Mouse (Mus musculus): Measurements from ENCODE around the gene Skiv2l. TPM values are rescaled to one million over a fixed set of nuclear protein-coding genes. Genes with fewer than 3 reads are reported as not detected.

Gene Skiv2l
- total RNA-seq, 1 experiment, result 40.5 TPM

GRCm38 (mm10) chr17:34850517-34851125 is 611 bp upstream of the Skiv2l start:
- H3K9ac ChIP-seq (ENCODE audit: insufficient read depth, low read depth, low read length, poor library complexity, severe bottlenecking), result peak overlapping the region; percentile 94
- no peak for DNase-seq (ENCODE audit: low read depth, low spot score)
- TF ChIP-seq MAFK (IDR thresholded peaks at IDR 0.05; ENCODE audit: insufficient read depth, low read depth, low read length) (no peak), CHD2 (IDR thresholded peaks at IDR 0.05; ENCODE audit: low read depth, low read length) (no peak), HCFC1 (IDR thresholded peaks at IDR 0.05; ENCODE audit: borderline replicate concordance, insufficient read depth, low read length) (no peak), ZNF384 (IDR thresholded peaks at IDR 0.05; ENCODE audit: low read depth, low read length) (no peak), ZC3H11A (IDR thresholded peaks at IDR 0.05; ENCODE audit: borderline replicate concordance, low read depth, low read length) (no peak)
- peak overlapping the region; percentile 59 for H3K27ac ChIP-seq (ENCODE audit: insufficient read depth, low read depth, low read length, poor library complexity, severe bottlenecking)
- H3K4me3 ChIP-seq (ENCODE audit: insufficient read depth in 1 of 2, low read depth in 1 of 2, low read length in 2 of 2, poor library complexity in 1 of 2, severe bottlenecking in 1 of 2), result peak overlapping the region; percentile 92
- H3K4me1 ChIP-seq (ENCODE audit: control insufficient read depth in 2 of 2, insufficient read depth in 2 of 2, low read length in 2 of 2, poor library complexity in 1 of 2), result peaks cover 0 to 4% of the 10 kb centered on the region in 2 experiments; a peak in 2 of 4 replicates
- H3K9me3 ChIP-seq (ENCODE audit: control insufficient read depth, insufficient read depth, low read depth, low read length), result no peaks in the 10 kb centered on the region
- in situ Hi-C loops (cut with MboI; ENCODE audit: low sequenced_read_pairs in 2 of 2, unreplicated experiment in 2 of 2), result no loop called here
- H3K36me3 ChIP-seq (ENCODE audit: control insufficient read depth, insufficient read depth, low read length, poor library complexity, severe bottlenecking), result peaks cover 34% of the 10 kb centered on the region

GRCm38 (mm10) chr17:34847615-34848014 is 2.4 kb downstream of the Skiv2l start:
- H3K9ac ChIP-seq (ENCODE audit: insufficient read depth, low read depth, low read length, poor library complexity, severe bottlenecking), result no peak overlapping the region
- H3K36me3 ChIP-seq (ENCODE audit: control insufficient read depth, insufficient read depth, low read length, poor library complexity, severe bottlenecking), result peaks cover 18% of the 10 kb centered on the region; the same call in 1 of the 2 replicates
- no peak overlapping the region for H3K27ac ChIP-seq (ENCODE audit: insufficient read depth, low read depth, low read length, poor library complexity, severe bottlenecking)
- no peaks in the 10 kb centered on the region for H3K9me3 ChIP-seq (ENCODE audit: control insufficient read depth, insufficient read depth, low read depth, low read length)
- TF ChIP-seq ZNF384 (IDR thresholded peaks at IDR 0.05; ENCODE audit: low read depth, low read length), result no peak
- no peak for TF ChIP-seq CHD2 (IDR thresholded peaks at IDR 0.05; ENCODE audit: low read depth, low read length)
- TF ChIP-seq MAFK (IDR thresholded peaks at IDR 0.05; ENCODE audit: insufficient read depth, low read depth, low read length), result no peak
- no peak for TF ChIP-seq HCFC1 (IDR thresholded peaks at IDR 0.05; ENCODE audit: borderline replicate concordance, insufficient read depth, low read length)
- no peak for TF ChIP-seq ZC3H11A (IDR thresholded peaks at IDR 0.05; ENCODE audit: borderline replicate concordance, low read depth, low read length)
- in situ Hi-C loops (cut with MboI; ENCODE audit: low sequenced_read_pairs in 2 of 2, unreplicated experiment in 2 of 2), result no loop called here
- H3K4me1 ChIP-seq (ENCODE audit: control insufficient read depth in 2 of 2, insufficient read depth in 2 of 2, low read length in 2 of 2, poor library complexity in 1 of 2), result peaks cover 0 to 4% of the 10 kb centered on the region in 2 experiments; a peak in 2 of 4 replicates
- H3K4me3 ChIP-seq (ENCODE audit: insufficient read depth in 1 of 2, low read depth in 1 of 2, low read length in 2 of 2, poor library complexity in 1 of 2, severe bottlenecking in 1 of 2), result no peak overlapping the region
- DNase-seq (ENCODE audit: low read depth, low spot score), result no peak

DNA sequence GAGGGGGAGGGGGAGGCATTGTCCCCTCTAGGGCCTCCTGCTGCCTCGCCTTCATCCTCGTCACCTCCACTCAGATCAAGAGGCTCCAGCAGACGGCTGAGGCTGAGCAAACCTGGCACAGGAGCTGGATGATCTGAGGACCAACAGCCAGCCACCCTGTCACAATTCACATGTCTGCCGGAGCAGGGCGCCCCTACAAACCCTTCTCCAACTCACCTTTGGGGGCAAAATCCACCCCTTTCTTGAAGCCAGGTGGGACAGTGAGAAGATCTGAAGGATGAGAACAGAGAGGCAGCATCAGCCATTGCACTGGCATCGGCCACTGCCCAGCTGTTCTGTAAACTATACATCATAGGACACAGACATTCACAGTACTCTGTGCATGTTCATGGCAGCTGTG is 2.8 kb downstream of the Skiv2l start:
- Histone ChIP-seq H3K4me3 (ENCODE audit: insufficient read depth in 1 of 2, low read depth in 1 of 2, low read length in 2 of 2, poor library complexity in 1 of 2, severe bottlenecking in 1 of 2) (no peak overlapping the region), H3K36me3 (ENCODE audit: control insufficient read depth, insufficient read depth, low read length, poor library complexity, severe bottlenecking) (peaks cover 13% of the 10 kb centered on the region; the same call in 1 of the 2 replicates), H3K9ac (ENCODE audit: insufficient read depth, low read depth, low read length, poor library complexity, severe bottlenecking) (no peak overlapping the region), H3K27ac (ENCODE audit: insufficient read depth, low read depth, low read length, poor library complexity, severe bottlenecking) (no peak overlapping the region), H3K4me1 (ENCODE audit: control insufficient read depth in 2 of 2, insufficient read depth in 2 of 2, low read length in 2 of 2, poor library complexity in 1 of 2) (peaks cover 0 to 4% of the 10 kb centered on the region in 2 experiments; a peak in 2 of 4 replicates), H3K9me3 (ENCODE audit: control insufficient read depth, insufficient read depth, low read depth, low read length) (no peaks in the 10 kb centered on the region)
- TF ChIP-seq HCFC1 (IDR thresholded peaks at IDR 0.05; ENCODE audit: borderline replicate concordance, insufficient read depth, low read length) (no peak), MAFK (IDR thresholded peaks at IDR 0.05; ENCODE audit: insufficient read depth, low read depth, low read length) (no peak), CHD2 (IDR thresholded peaks at IDR 0.05; ENCODE audit: low read depth, low read length) (no peak), ZNF384 (IDR thresholded peaks at IDR 0.05; ENCODE audit: low read depth, low read length) (no peak), ZC3H11A (IDR thresholded peaks at IDR 0.05; ENCODE audit: borderline replicate concordance, low read depth, low read length) (no peak)
- in situ Hi-C loops (cut with MboI; ENCODE audit: low sequenced_read_pairs in 2 of 2, unreplicated experiment in 2 of 2), result no loop called here
- no peak for DNase-seq (ENCODE audit: low read depth, low spot score)

GRCm38 (mm10) chr17:34844884-34845283 is 5.1 kb downstream of the Skiv2l start:
- H3K9me3 ChIP-seq (ENCODE audit: control insufficient read depth, insufficient read depth, low read depth, low read length), result no peaks in the 10 kb centered on the region
- TF ChIP-seq HCFC1 (IDR thresholded peaks at IDR 0.05; ENCODE audit: borderline replicate concordance, insufficient read depth, low read length) (no peak), CHD2 (IDR thresholded peaks at IDR 0.05; ENCODE audit: low read depth, low read length) (no peak), ZNF384 (IDR thresholded peaks at IDR 0.05; ENCODE audit: low read depth, low read length) (no peak), MAFK (IDR thresholded peaks at IDR 0.05; ENCODE audit: insufficient read depth, low read depth, low read length) (no peak), ZC3H11A (IDR thresholded peaks at IDR 0.05; ENCODE audit: borderline replicate concordance, low read depth, low read length) (no peak)
- H3K27ac ChIP-seq (ENCODE audit: insufficient read depth, low read depth, low read length, poor library complexity, severe bottlenecking), result no peak overlapping the region
- no peak overlapping the region for H3K9ac ChIP-seq (ENCODE audit: insufficient read depth, low read depth, low read length, poor library complexity, severe bottlenecking)
- no peaks in the 10 kb centered on the region; a peak in 1 of 4 replicates for H3K4me1 ChIP-seq (ENCODE audit: control insufficient read depth in 2 of 2, insufficient read depth in 2 of 2, low read length in 2 of 2, poor library complexity in 1 of 2)
- H3K4me3 ChIP-seq (ENCODE audit: insufficient read depth in 1 of 2, low read depth in 1 of 2, low read length in 2 of 2, poor library complexity in 1 of 2, severe bottlenecking in 1 of 2), result no peak overlapping the region
- in situ Hi-C loops (cut with MboI; ENCODE audit: low sequenced_read_pairs in 2 of 2, unreplicated experiment in 2 of 2), result no loop called here
- DNase-seq (ENCODE audit: low read depth, low spot score), result no peak
- peaks cover 27% of the 10 kb centered on the region; the same call in 1 of the 2 replicates for H3K36me3 ChIP-seq (ENCODE audit: control insufficient read depth, insufficient read depth, low read length, poor library complexity, severe bottlenecking)

All from ES-E14 (cell line).